12 mouse cellular contexts compared by ENCODE assay signal in the genomic region with DNA sequence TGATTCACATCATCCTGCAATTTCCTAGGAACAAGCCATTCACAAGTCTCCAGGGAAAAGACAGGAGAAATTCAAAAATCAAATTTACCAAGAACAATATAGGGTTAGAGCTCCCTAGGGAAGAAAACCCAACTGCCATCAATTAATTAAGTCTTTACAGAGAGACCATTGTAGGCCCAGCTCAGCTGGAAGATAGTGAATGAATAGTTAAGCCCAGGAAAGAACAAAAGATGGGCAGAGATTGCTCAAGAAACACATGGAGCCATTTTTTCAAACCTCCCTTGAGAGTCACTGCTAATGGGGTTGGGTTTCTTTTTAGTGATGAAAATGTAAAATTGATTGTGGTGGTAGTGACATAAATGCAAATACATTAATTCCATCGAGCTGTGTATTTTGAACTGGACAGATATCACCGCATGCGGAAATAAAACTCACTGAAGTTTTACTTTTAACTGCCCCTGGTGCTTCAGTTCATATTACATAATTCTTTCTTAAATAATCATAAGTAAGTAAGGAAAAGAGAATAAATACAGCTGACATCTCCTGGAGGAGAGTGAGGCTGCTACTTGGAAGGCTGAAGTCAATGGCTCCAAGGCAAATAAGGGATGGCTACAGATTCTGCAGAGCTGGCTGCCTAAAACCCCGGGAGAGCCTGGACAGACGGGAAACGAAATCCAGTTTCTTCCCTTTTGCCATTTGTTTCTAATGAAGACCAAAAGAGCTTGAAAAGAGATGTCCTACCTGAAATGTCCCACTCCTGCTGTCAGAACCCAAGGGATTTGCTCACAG.
DNase-seq lines count a peak whose midpoint lies in the region; ATAC-seq lines count a peak whose summit lies in the region.
"Had no signal": no experiment of that assay in that cellular context is flagged by ENCODE, and none has a peak within 500 bp of the region (broad histone marks: within the 10 kb centered on the region; RNA-seq: fewer than 3 reads in every experiment).

No protein-coding gene starts in this region.

- H3K9ac ChIP-seq in midbrain, embryonic 16.5 days (ENCODE audit: low read depth, low read length), result no peak overlapping the region
- H3K9ac ChIP-seq in embryonic facial prominence, embryonic 11.5 days (replicated peaks; ENCODE audit: low read length), result no peak overlapping the region
- H3K9ac ChIP-seq in hindbrain, embryonic 16.5 days (ENCODE audit: low read depth, low read length), result no peak overlapping the region
- no peak overlapping the region for H3K9ac ChIP-seq in neural tube, embryonic 15.5 days (replicated peaks)
- H3K9ac ChIP-seq: embryonic facial prominence, embryonic 13.5 days had no signal

- no peaks in the 10 kb centered on the region for H3K9me3 ChIP-seq in midbrain, embryonic 10.5 days (replicated peaks)
- H3K9me3 ChIP-seq in midbrain, embryonic 16.5 days (replicated peaks; ENCODE audit: control insufficient read depth, low read length, poor library complexity, severe bottlenecking), result no peaks in the 10 kb centered on the region; the same call in 1 of the 2 replicates
- H3K9me3 ChIP-seq in embryonic facial prominence, embryonic 11.5 days (replicated peaks; ENCODE audit: control insufficient read depth, low read length), result no peaks in the 10 kb centered on the region
- no peaks in the 10 kb centered on the region for H3K9me3 ChIP-seq in hindbrain, embryonic 16.5 days (ENCODE audit: control insufficient read depth, low read length)
- H3K9me3 ChIP-seq in neural tube, embryonic 15.5 days (replicated peaks), result no peaks in the 10 kb centered on the region

- no peaks in the 10 kb centered on the region for H3K36me3 ChIP-seq in midbrain, embryonic 10.5 days
- H3K36me3 ChIP-seq in midbrain, embryonic 16.5 days (ENCODE audit: control insufficient read depth, insufficient read depth, low read length), result no peaks in the 10 kb centered on the region
- H3K36me3 ChIP-seq in embryonic facial prominence, embryonic 11.5 days (replicated peaks; ENCODE audit: control insufficient read depth, insufficient read depth, low read depth, low read length), result no peaks in the 10 kb centered on the region
- H3K36me3 ChIP-seq in hindbrain, embryonic 16.5 days (ENCODE audit: control insufficient read depth, insufficient read depth, low read length), result no peaks in the 10 kb centered on the region
- H3K36me3 ChIP-seq in neural tube, embryonic 15.5 days, result no peaks in the 10 kb centered on the region
- H3K36me3 ChIP-seq: embryonic facial prominence, embryonic 13.5 days had no signal

- 64% methylated on average over 6 of the region's 6 CpGs for WGBS in midbrain, embryonic 10.5 days
- WGBS in midbrain, embryonic 16.5 days, result 27% methylated on average over 6 of the region's 6 CpGs
- WGBS in embryonic facial prominence, embryonic 11.5 days, result 52% methylated on average over 6 of the region's 6 CpGs
- 35% methylated on average over 6 of the region's 6 CpGs for WGBS in hindbrain, embryonic 16.5 days
- 32% methylated on average over 6 of the region's 6 CpGs for WGBS in neural tube, embryonic 15.5 days

- no peak for DNase-seq in midbrain, embryonic 10.5 days (ENCODE audit: low spot score)
- no peak for DNase-seq in embryonic facial prominence, embryonic 11.5 days (ENCODE audit: low spot score)
- no peak for DNase-seq in left cerebral cortex, adult 8-10 months (ENCODE audit: low spot score in 2 of 2)
- DNase-seq in left cerebral cortex, postnatal 14 days (ENCODE audit: low spot score in 2 of 2), result no peak
- no peak for DNase-seq in thymus, postnatal 0 days (ENCODE audit: low spot score)
- DNase-seq: cerebellum, adult 8-10 months; kidney, adult 11 months; spleen, adult 18-20 months had no signal

- peaks cover 21% of the 10 kb centered on the region for H3K4me1 ChIP-seq in midbrain, embryonic 10.5 days
- peaks cover 6% of the 10 kb centered on the region; the same call in 1 of the 2 replicates for H3K4me1 ChIP-seq in midbrain, embryonic 16.5 days (ENCODE audit: control insufficient read depth, insufficient read depth, low read length)
- H3K4me1 ChIP-seq in embryonic facial prominence, embryonic 11.5 days (ENCODE audit: control insufficient read depth, insufficient read depth, low read length), result no peaks in the 10 kb centered on the region
- no peaks in the 10 kb centered on the region for H3K4me1 ChIP-seq in hindbrain, embryonic 16.5 days (ENCODE audit: control insufficient read depth, insufficient read depth, low read depth, low read length)
- peaks cover 13% of the 10 kb centered on the region for H3K4me1 ChIP-seq in neural tube, embryonic 15.5 days

- no peak overlapping the region for H3K4me2 ChIP-seq in midbrain, embryonic 16.5 days (ENCODE audit: low read length)
- H3K4me2 ChIP-seq in embryonic facial prominence, embryonic 11.5 days (ENCODE audit: low read depth, low read length), result no peak overlapping the region
- no peak overlapping the region for H3K4me2 ChIP-seq in hindbrain, embryonic 16.5 days (ENCODE audit: low read length)
- no peak overlapping the region for H3K4me2 ChIP-seq in neural tube, embryonic 15.5 days
- H3K4me2 ChIP-seq: embryonic facial prominence, embryonic 13.5 days had no signal

- peak overlapping the region; percentile 59 for H3K27ac ChIP-seq in midbrain, embryonic 10.5 days (replicated peaks)
- no peak overlapping the region for H3K27ac ChIP-seq in midbrain, embryonic 16.5 days (ENCODE audit: low read length)
- H3K27ac ChIP-seq in embryonic facial prominence, embryonic 11.5 days (replicated peaks; ENCODE audit: low read depth, low read length), result 0 out of 2 replicates have a peak overlapping the region, but pooled peaks have one; percentile 3
- H3K27ac ChIP-seq in hindbrain, embryonic 16.5 days (ENCODE audit: low read depth, low read length), result no peak overlapping the region
- H3K27ac ChIP-seq in neural tube, embryonic 15.5 days (replicated peaks), result no peak overlapping the region
- H3K27ac ChIP-seq: embryonic facial prominence, embryonic 13.5 days had no signal

- intact Hi-C loops in left cerebral cortex, postnatal 14 days (cut with DNase I), result no loop called here

- ATAC-seq in midbrain, embryonic 16.5 days, result no peak
- ATAC-seq in embryonic facial prominence, embryonic 11.5 days (replicated peaks; ENCODE audit: insufficient number of reproducible peaks, low FRiP score, low TSS enrichment, low read depth), result no peak
- ATAC-seq in hindbrain, embryonic 16.5 days, result 0 out of 2 replicates have a peak, but pooled peaks have one; percentile 58
- ATAC-seq in neural tube, embryonic 15.5 days (ENCODE audit: low FRiP score), result 0 out of 2 replicates have a peak, but pooled peaks have one; percentile 21

- H3K27me3 ChIP-seq in midbrain, embryonic 10.5 days (ENCODE audit: low read depth, poor library complexity, severe bottlenecking), result peaks cover 5% of the 10 kb centered on the region; the same call in 1 of the 2 replicates
- no peaks in the 10 kb centered on the region for H3K27me3 ChIP-seq in midbrain, embryonic 16.5 days (ENCODE audit: control insufficient read depth, insufficient read depth, low read depth, low read length)
- H3K27me3 ChIP-seq in embryonic facial prominence, embryonic 11.5 days (ENCODE audit: control insufficient read depth, insufficient read depth, low read length), result no peaks in the 10 kb centered on the region
- H3K27me3 ChIP-seq in hindbrain, embryonic 16.5 days (replicated peaks; ENCODE audit: control insufficient read depth, insufficient read depth, low read length), result no peaks in the 10 kb centered on the region
- H3K27me3 ChIP-seq in neural tube, embryonic 15.5 days (replicated peaks), result no peaks in the 10 kb centered on the region; the same call in 1 of the 2 replicates
- H3K27me3 ChIP-seq: embryonic facial prominence, embryonic 13.5 days had no signal

- no peak overlapping the region for H3K4me3 ChIP-seq in midbrain, embryonic 10.5 days
- no peak overlapping the region for H3K4me3 ChIP-seq in midbrain, embryonic 16.5 days (ENCODE audit: low read depth, low read length)
- H3K4me3 ChIP-seq in embryonic facial prominence, embryonic 11.5 days (ENCODE audit: low read depth, low read length), result no peak overlapping the region
- H3K4me3 ChIP-seq in hindbrain, embryonic 16.5 days (ENCODE audit: low read length), result no peak overlapping the region
- H3K4me3 ChIP-seq in neural tube, embryonic 15.5 days (replicated peaks), result no peak overlapping the region
- H3K4me3 ChIP-seq: embryonic facial prominence, embryonic 13.5 days had no signal

Comparison
In these comparisons a context has a peak if more than half of its experiments do, and no peak if none do; other contexts are left out.
1. H3K27ac ChIP-seq: peak in midbrain, embryonic 10.5 days (single experiment) and embryonic facial prominence, embryonic 11.5 days (single experiment); none in midbrain, embryonic 16.5 days (single experiment), hindbrain, embryonic 16.5 days (single experiment) and neural tube, embryonic 15.5 days (single experiment).
2. ATAC-seq: peak in hindbrain, embryonic 16.5 days (single experiment) and neural tube, embryonic 15.5 days (single experiment); none in midbrain, embryonic 16.5 days (single experiment) and embryonic facial prominence, embryonic 11.5 days (single experiment).